In genomic region chr2:142116623-142117022, GRCm38 (mm10) we compare ENCODE assay signal across 21 mouse cellular contexts.
A peak's percentile ranks its signal among the peaks of the same experiment; 100 is the strongest.
DNase-seq lines count a peak whose midpoint lies in the region; ATAC-seq lines count a peak whose summit lies in the region.
"Had no signal": no experiment of that assay in that cellular context is flagged by ENCODE, and none has a peak within 500 bp of the region (broad histone marks: within the 10 kb centered on the region; RNA-seq: fewer than 3 reads in every experiment).

No protein-coding gene starts in this region.

- peak; percentile 26 for DNase-seq in embryonic facial prominence, embryonic 14.5 days (ENCODE audit: low spot score)
- DNase-seq in embryonic facial prominence, embryonic 10.5 days (ENCODE audit: low spot score) = no peak
- peak; percentile 8 for DNase-seq in lung, postnatal 14 days
- no peak for DNase-seq in thymus, postnatal 14 days
- DNase-seq in ovary, postnatal 36 days (ENCODE audit: low spot score) = no peak
- DNase-seq: adrenal gland, postnatal 10 days; B cell, adult 2 months; cerebellum, adult 11 months; cerebellum, adult 8-10 months; cerebellum, postnatal 25 days; forebrain, postnatal 0 days; gastrocnemius, postnatal 36 days; heart, adult 11 months; heart, postnatal 36 days had no signal

- H3K4me1 ChIP-seq in embryonic facial prominence, embryonic 14.5 days (ENCODE audit: control insufficient read depth, insufficient read depth, low read length) = no peaks in the 10 kb centered on the region
- H3K4me1 ChIP-seq in embryonic facial prominence, embryonic 10.5 days = no peaks in the 10 kb centered on the region
- H3K4me1 ChIP-seq in lung, embryonic 15.5 days = no peaks in the 10 kb centered on the region
- no peaks in the 10 kb centered on the region for H3K4me1 ChIP-seq in intestine, embryonic 15.5 days (replicated peaks)
- H3K4me1 ChIP-seq: embryonic facial prominence, embryonic 13.5 days; forebrain, embryonic 13.5 days; heart, embryonic 13.5 days had no signal

- no peak overlapping the region for H3K27ac ChIP-seq in embryonic facial prominence, embryonic 14.5 days (replicated peaks; ENCODE audit: low read depth, low read length)
- H3K27ac ChIP-seq in embryonic facial prominence, embryonic 10.5 days (replicated peaks) = no peak overlapping the region
- 0 out of 2 replicates have a peak overlapping the region, but pooled peaks have one; percentile 12 for H3K27ac ChIP-seq in lung, embryonic 15.5 days
- no peak overlapping the region for H3K27ac ChIP-seq in intestine, embryonic 15.5 days
- H3K27ac ChIP-seq: embryonic facial prominence, embryonic 13.5 days; forebrain, embryonic 13.5 days; heart, embryonic 13.5 days had no signal

- H3K9me3 ChIP-seq in embryonic facial prominence, embryonic 14.5 days (ENCODE audit: control insufficient read depth, low read length) = no peaks in the 10 kb centered on the region
- no peaks in the 10 kb centered on the region for H3K9me3 ChIP-seq in embryonic facial prominence, embryonic 10.5 days
- H3K9me3 ChIP-seq in lung, embryonic 15.5 days = no peaks in the 10 kb centered on the region
- H3K9me3 ChIP-seq in intestine, embryonic 15.5 days = no peaks in the 10 kb centered on the region
- H3K9me3 ChIP-seq: embryonic facial prominence, embryonic 13.5 days; forebrain, embryonic 13.5 days; heart, embryonic 13.5 days had no signal

- ATAC-seq in embryonic facial prominence, embryonic 14.5 days (ENCODE audit: low read depth) = no peak
- peak; percentile 96 for ATAC-seq in lung, embryonic 15.5 days (ENCODE audit: borderline replicate concordance, extremely low read depth, low FRiP score, low TSS enrichment)
- no peak for ATAC-seq in intestine, embryonic 15.5 days
- ATAC-seq: CD4-positive, CD25-positive, alpha-beta regulatory T cell, adult 4 months; forebrain, embryonic 13.5 days; forebrain, postnatal 0 days had no signal

- H3K4me3 ChIP-seq in embryonic facial prominence, embryonic 14.5 days (ENCODE audit: low read depth, low read length) = no peak overlapping the region
- H3K4me3 ChIP-seq in embryonic facial prominence, embryonic 10.5 days = no peak overlapping the region
- H3K4me3 ChIP-seq in lung, embryonic 15.5 days = no peak overlapping the region
- H3K4me3 ChIP-seq in intestine, embryonic 15.5 days (replicated peaks) = no peak overlapping the region
- H3K4me3 ChIP-seq: embryonic facial prominence, embryonic 13.5 days; forebrain, embryonic 13.5 days; heart, embryonic 13.5 days had no signal

- H3K36me3 ChIP-seq in embryonic facial prominence, embryonic 14.5 days (ENCODE audit: control insufficient read depth, insufficient read depth, low read length) = no peaks in the 10 kb centered on the region
- no peaks in the 10 kb centered on the region for H3K36me3 ChIP-seq in embryonic facial prominence, embryonic 10.5 days (replicated peaks)
- no peaks in the 10 kb centered on the region for H3K36me3 ChIP-seq in lung, embryonic 15.5 days
- H3K36me3 ChIP-seq in intestine, embryonic 15.5 days = no peaks in the 10 kb centered on the region
- H3K36me3 ChIP-seq: embryonic facial prominence, embryonic 13.5 days; G1E; heart, embryonic 13.5 days had no signal

- H3K27me3 ChIP-seq in embryonic facial prominence, embryonic 14.5 days (replicated peaks; ENCODE audit: control insufficient read depth, insufficient read depth, low read length) = no peaks in the 10 kb centered on the region
- H3K27me3 ChIP-seq in embryonic facial prominence, embryonic 10.5 days (replicated peaks; ENCODE audit: low read depth, poor library complexity, severe bottlenecking) = no peaks in the 10 kb centered on the region
- no peaks in the 10 kb centered on the region for H3K27me3 ChIP-seq in lung, embryonic 15.5 days
- H3K27me3 ChIP-seq in intestine, embryonic 15.5 days (replicated peaks) = no peaks in the 10 kb centered on the region
- H3K27me3 ChIP-seq: embryonic facial prominence, embryonic 13.5 days; forebrain, embryonic 13.5 days had no signal

- WGBS in embryonic facial prominence, embryonic 14.5 days = 86% methylated on average over 1 of the region's 1 CpGs
- 86% methylated on average over 1 of the region's 1 CpGs for WGBS in embryonic facial prominence, embryonic 10.5 days
- WGBS in lung, embryonic 15.5 days = 68% methylated on average over 1 of the region's 1 CpGs
- WGBS in intestine, embryonic 15.5 days = 78% methylated on average over 1 of the region's 1 CpGs

- H3K9ac ChIP-seq in embryonic facial prominence, embryonic 14.5 days (ENCODE audit: low read depth, low read length) = no peak overlapping the region
- H3K9ac ChIP-seq in lung, embryonic 15.5 days = no peak overlapping the region
- H3K9ac ChIP-seq in intestine, embryonic 15.5 days = no peak overlapping the region
- H3K9ac ChIP-seq: embryonic facial prominence, embryonic 13.5 days; forebrain, embryonic 13.5 days; forebrain, postnatal 0 days; heart, embryonic 13.5 days had no signal

- H3K4me2 ChIP-seq in embryonic facial prominence, embryonic 14.5 days (ENCODE audit: low read depth, low read length) = no peak overlapping the region
- H3K4me2 ChIP-seq in lung, embryonic 15.5 days = no peak overlapping the region
- H3K4me2 ChIP-seq in intestine, embryonic 15.5 days (replicated peaks) = no peak overlapping the region
- H3K4me2 ChIP-seq: embryonic facial prominence, embryonic 13.5 days; forebrain, embryonic 13.5 days; heart, embryonic 13.5 days had no signal

Comparison
In these comparisons a context has a peak if more than half of its experiments do, and no peak if none do; other contexts are left out.
1. DNase-seq: peak in embryonic facial prominence, embryonic 14.5 days (single experiment) and lung, postnatal 14 days (single experiment); none in embryonic facial prominence, embryonic 10.5 days (single experiment), thymus, postnatal 14 days (single experiment) and ovary, postnatal 36 days (single experiment).